Mouse (Mus musculus): ENCODE results near the gene Ttc30a2. TPM values are rescaled to one million over a fixed set of nuclear protein-coding genes. Genes with fewer than 3 reads are reported as not detected.

Gene Ttc30a2
- polyA plus RNA-seq, 1 experiment, result not detected

DNA sequence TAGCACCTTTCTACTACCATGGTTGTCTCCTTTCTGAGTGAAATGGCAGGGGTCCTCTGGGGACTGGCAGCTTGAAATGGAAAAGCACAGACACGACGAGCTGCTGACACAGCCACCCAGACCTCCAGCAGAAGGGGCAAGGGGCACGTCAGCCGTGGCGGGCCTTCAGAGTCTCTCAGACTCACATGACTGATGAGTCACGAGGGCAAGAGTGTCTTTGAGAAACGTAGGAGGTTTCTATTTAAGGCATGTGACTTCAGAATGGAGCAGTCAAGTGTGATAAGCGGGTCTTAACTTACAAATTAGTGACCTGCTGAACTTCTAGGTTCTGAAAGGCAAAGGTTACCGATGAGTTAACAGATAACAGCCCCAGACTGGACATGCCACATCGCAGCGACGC, 19.8 kb upstream of the Ttc30a2 start:
- Histone ChIP-seq H3K4me1 (ENCODE audit: control insufficient read depth, insufficient read depth, low read length) (peaks cover 17% of the 10 kb centered on the region), H3K4me3 (ENCODE audit: insufficient read depth, low read length) (no peak overlapping the region), H3K27ac (ENCODE audit: insufficient read depth, low read depth, low read length) (peak overlapping the region; percentile 36)
- TF ChIP-seq CTCF (IDR thresholded peaks at IDR 0.05; ENCODE audit: low read depth, low read length) (no peak), POLR2A (IDR thresholded peaks at IDR 0.05; ENCODE audit: borderline replicate concordance, low read depth, low read length) (no peak)

DNA sequence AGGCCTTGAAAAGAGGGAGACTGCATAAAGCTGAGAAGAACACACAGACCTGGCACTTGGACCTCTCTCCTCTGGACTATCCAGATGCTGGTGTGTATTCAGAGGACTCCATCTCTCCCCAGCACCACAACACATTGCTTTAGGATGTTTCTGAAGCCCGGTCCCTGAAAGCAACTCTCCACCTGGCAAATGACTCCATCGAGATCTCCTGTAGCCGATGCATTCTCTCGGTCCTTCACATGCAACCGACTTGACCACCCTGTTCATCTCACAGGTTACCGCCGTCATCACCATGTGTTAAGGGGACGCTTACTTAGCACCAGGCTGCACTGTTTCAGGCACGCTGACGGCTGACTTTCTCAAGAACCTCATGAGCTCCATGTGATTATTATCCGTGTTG, 16.9 kb upstream of the Ttc30a2 start:
- peaks cover 14% of the 10 kb centered on the region for H3K4me1 ChIP-seq (ENCODE audit: control insufficient read depth, insufficient read depth, low read length)
- no peak for TF ChIP-seq CTCF (IDR thresholded peaks at IDR 0.05; ENCODE audit: low read depth, low read length)
- no peak for TF ChIP-seq POLR2A (IDR thresholded peaks at IDR 0.05; ENCODE audit: borderline replicate concordance, low read depth, low read length)
- H3K27ac ChIP-seq (ENCODE audit: insufficient read depth, low read depth, low read length), result no peak overlapping the region
- no peak overlapping the region for H3K4me3 ChIP-seq (ENCODE audit: insufficient read depth, low read length)

DNA sequence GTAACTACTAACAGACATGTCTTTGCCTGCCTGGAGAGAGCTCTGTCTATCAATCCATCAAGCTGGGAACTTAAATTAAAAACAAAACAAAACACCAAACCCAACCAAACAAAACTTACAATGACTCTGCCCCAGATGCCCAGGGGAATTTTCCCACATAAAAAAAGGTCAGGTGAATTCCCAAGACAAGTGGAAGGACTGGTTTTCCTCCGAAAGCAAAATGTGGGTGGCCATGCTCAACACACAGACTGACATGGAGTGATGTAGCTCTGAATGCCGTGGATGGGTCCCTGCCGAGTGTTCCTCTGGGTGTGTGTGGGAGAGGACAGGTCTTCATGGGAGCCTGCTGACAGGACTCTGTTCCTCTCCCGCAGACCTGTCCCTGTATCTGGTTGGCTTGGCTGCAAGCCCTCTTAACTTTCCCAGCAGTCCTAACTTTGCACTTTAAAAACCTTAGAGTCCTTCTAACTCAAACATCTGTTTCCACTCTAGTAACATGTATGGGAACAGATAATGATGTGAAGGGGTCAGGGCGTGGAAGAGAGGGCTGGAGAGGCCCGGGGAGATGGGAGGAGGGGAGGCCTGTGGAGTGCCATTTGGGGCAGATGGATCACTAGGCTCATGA, 13.7 kb upstream of the Ttc30a2 start:
- H3K27ac ChIP-seq (ENCODE audit: insufficient read depth, low read depth, low read length), result no peak overlapping the region
- H3K4me1 ChIP-seq (ENCODE audit: control insufficient read depth, insufficient read depth, low read length), result peaks cover 7% of the 10 kb centered on the region
- TF ChIP-seq CTCF (IDR thresholded peaks at IDR 0.05; ENCODE audit: low read depth, low read length), result no peak
- no peak for TF ChIP-seq POLR2A (IDR thresholded peaks at IDR 0.05; ENCODE audit: borderline replicate concordance, low read depth, low read length)
- H3K4me3 ChIP-seq (ENCODE audit: insufficient read depth, low read length), result no peak overlapping the region

DNA sequence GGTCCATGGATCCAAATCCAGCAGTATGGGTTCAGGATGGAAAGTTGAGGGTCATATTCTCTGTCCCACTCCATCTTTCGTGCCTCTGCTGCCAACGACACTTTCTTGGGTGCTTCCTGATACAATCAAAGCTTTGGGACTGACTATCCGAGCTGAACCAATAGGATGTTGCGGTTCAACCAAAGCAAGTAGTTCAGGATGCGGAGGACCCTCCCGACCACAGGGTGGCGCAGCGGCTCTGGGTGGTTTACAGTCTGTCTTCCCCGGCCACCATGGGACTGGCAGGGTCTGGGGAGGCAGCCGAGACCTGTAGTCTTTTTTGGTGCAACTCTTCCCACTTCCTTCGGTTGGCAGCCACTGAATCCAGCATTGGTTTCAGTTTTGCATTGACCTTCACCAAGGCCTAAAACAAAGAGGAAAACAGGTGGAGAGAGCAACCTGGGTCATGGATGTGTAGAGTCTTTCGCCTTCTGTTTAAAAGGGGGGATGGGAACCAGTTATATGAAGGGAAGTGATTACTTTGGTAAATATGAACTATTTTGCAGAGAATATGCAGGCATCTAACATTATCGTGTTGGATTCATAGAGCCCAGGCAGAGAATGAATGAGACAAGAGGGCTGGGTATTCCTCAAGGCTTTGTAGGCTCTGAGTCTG, 13.0 kb upstream of the Ttc30a2 start:
- Histone ChIP-seq H3K4me1 (ENCODE audit: control insufficient read depth, insufficient read depth, low read length) (peaks cover 7% of the 10 kb centered on the region), H3K4me3 (ENCODE audit: insufficient read depth, low read length) (no peak overlapping the region), H3K27ac (ENCODE audit: insufficient read depth, low read depth, low read length) (no peak overlapping the region)
- TF ChIP-seq CTCF (IDR thresholded peaks at IDR 0.05; ENCODE audit: low read depth, low read length), result peak; percentile 59
- TF ChIP-seq POLR2A (IDR thresholded peaks at IDR 0.05; ENCODE audit: borderline replicate concordance, low read depth, low read length), result no peak

DNA sequence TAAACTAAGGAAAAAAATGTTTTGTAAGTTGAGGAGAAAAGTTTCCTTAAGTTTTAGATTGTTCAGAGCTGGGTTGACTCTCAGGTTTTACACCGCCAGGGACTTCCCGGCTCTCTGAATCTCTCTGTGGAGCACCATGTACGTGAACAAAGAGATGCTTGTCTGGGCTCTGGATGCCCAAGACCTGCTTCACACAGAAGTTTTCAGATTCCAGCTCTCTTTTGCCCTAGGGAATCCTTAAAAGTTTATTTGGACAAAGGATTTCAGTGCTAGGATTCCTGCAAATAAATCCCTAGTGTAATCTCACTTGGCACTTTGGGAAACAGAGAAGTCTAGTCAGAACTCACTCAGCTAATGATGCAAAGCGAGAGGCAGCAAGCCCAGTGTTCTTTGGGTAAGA, 11.7 kb upstream of the Ttc30a2 start:
- H3K4me3 ChIP-seq (ENCODE audit: insufficient read depth, low read length), result no peak overlapping the region
- no peak overlapping the region for H3K27ac ChIP-seq (ENCODE audit: insufficient read depth, low read depth, low read length)
- peaks cover 7% of the 10 kb centered on the region for H3K4me1 ChIP-seq (ENCODE audit: control insufficient read depth, insufficient read depth, low read length)
- TF ChIP-seq POLR2A (IDR thresholded peaks at IDR 0.05; ENCODE audit: borderline replicate concordance, low read depth, low read length) (no peak), CTCF (IDR thresholded peaks at IDR 0.05; ENCODE audit: low read depth, low read length) (no peak)

DNA sequence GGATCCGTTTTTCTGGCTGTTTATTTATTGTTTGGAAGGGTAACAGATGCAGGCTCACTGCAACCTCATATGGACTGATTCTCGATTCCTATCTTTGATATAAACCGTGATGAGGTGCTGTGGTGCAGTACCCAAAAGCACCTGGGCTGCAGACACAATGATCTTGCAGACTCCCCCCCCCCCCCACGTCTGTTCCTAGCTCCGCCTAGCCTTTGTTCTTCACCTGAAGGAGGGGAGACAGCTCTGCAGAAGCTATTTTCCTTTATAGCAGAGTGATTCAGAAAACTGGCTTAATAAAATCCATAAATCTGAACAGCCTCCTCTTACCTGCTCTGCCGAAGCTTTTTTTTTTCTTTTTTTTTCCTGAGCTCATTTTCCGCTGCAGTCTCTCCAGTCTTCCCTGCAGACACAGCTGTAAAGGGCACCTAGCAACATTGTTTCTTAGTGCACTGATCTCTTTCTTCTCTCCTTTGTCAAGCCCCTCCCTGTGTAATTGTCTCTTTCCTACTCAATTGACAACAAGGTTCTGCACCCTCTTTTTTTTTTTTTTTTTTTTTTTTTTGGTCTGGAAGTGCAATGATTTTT, 10.9 kb upstream of the Ttc30a2 start:
- H3K27ac ChIP-seq (ENCODE audit: insufficient read depth, low read depth, low read length), result no peak overlapping the region
- no peak overlapping the region for H3K4me3 ChIP-seq (ENCODE audit: insufficient read depth, low read length)
- TF ChIP-seq CTCF (IDR thresholded peaks at IDR 0.05; ENCODE audit: low read depth, low read length), result no peak
- TF ChIP-seq POLR2A (IDR thresholded peaks at IDR 0.05; ENCODE audit: borderline replicate concordance, low read depth, low read length), result no peak
- H3K4me1 ChIP-seq (ENCODE audit: control insufficient read depth, insufficient read depth, low read length), result peaks cover 7% of the 10 kb centered on the region

DNA sequence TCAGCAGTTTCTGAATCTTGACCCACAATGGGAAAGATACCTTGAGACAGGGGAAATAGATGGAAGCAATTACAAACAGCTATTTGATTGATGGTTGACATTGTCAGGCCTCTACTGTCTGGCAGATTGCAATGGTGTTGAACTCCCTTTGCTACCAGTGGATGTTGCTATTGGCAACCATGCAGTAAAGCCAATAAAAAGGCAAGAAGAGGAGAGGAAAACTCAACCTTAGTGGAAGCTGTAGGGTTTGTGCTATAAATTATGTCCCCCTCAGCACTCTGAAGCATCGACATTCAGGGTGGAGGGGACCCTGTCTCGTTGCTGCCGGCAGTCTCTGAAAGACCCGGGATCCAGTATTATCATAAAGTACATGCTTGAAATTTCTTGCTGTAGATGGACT, 10.4 kb upstream of the Ttc30a2 start:
- Histone ChIP-seq H3K27ac (ENCODE audit: insufficient read depth, low read depth, low read length) (no peak overlapping the region), H3K4me3 (ENCODE audit: insufficient read depth, low read length) (no peak overlapping the region), H3K4me1 (ENCODE audit: control insufficient read depth, insufficient read depth, low read length) (peaks cover 7% of the 10 kb centered on the region)
- TF ChIP-seq CTCF (IDR thresholded peaks at IDR 0.05; ENCODE audit: low read depth, low read length), result no peak
- TF ChIP-seq POLR2A (IDR thresholded peaks at IDR 0.05; ENCODE audit: borderline replicate concordance, low read depth, low read length), result no peak

DNA sequence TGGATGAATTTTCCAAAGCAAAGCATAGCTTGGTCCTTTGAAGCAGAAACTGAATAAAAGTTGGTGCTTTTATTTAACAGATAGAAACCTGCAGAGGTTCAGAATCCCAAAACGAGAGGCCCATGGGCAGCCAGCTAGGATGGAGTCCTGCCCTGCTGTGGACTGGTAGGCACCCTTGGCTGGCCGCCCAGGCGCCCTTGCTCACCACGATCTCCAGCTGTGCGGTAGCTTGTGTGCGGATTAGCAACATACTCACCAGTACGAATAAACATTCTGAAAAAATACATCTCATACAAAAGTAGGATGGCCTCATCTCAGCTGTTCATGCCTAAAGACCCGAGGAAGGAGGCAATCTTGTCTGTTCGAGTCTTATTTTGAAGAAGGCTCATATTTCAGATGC, 9.8 kb upstream of the Ttc30a2 start:
- Histone ChIP-seq H3K4me3 (ENCODE audit: insufficient read depth, low read length) (no peak overlapping the region), H3K27ac (ENCODE audit: insufficient read depth, low read depth, low read length) (no peak overlapping the region), H3K4me1 (ENCODE audit: control insufficient read depth, insufficient read depth, low read length) (peaks cover 7% of the 10 kb centered on the region)
- TF ChIP-seq POLR2A (IDR thresholded peaks at IDR 0.05; ENCODE audit: borderline replicate concordance, low read depth, low read length), result no peak
- no peak for TF ChIP-seq CTCF (IDR thresholded peaks at IDR 0.05; ENCODE audit: low read depth, low read length)

DNA sequence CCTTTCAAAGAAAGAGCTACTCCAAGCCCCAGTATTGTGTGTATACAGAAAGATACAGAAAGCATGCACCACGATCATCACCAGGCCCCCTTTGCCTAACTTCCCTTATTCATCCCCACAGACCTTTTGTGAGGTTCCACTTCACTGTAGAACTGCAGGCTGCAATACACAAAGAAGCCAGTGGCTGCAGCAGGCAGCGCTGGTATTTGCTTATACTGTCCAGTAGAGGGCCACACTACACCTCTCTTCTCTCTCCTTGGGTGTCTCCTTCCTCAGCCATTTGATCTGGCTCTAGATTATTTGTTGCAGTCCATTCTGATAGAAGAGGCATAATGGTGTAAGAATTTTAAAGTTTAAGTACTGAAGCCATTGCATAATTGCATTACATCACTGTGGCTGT, 7.2 kb upstream of the Ttc30a2 start:
- H3K4me1 ChIP-seq (ENCODE audit: control insufficient read depth, insufficient read depth, low read length), result peaks cover 7% of the 10 kb centered on the region
- H3K4me3 ChIP-seq (ENCODE audit: insufficient read depth, low read length), result no peak overlapping the region
- H3K27ac ChIP-seq (ENCODE audit: insufficient read depth, low read depth, low read length), result no peak overlapping the region
- TF ChIP-seq CTCF (IDR thresholded peaks at IDR 0.05; ENCODE audit: low read depth, low read length), result peak; percentile 74
- no peak for TF ChIP-seq POLR2A (IDR thresholded peaks at IDR 0.05; ENCODE audit: borderline replicate concordance, low read depth, low read length)

DNA sequence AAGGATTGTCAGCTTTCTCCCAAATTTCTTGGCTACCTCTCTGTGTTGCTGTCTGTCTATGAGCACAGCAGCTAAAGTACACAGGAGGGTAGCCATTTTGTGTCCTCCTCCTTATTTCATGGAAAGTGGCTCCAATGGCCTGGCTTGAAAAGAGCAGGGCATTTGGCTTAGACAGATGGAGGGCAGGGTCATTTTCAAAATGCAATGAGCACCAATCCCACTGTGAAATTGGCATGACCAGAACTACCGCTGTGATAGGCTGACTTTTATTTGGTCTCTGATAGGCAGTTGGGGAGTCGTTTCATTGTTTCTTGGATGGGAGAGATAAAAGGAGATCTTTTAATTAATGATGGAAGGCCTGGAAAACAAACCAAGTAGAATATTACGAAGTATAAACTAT, 5.9 kb upstream of the Ttc30a2 start:
- TF ChIP-seq CTCF (IDR thresholded peaks at IDR 0.05; ENCODE audit: low read depth, low read length), result no peak
- H3K4me3 ChIP-seq (ENCODE audit: insufficient read depth, low read length), result no peak overlapping the region
- H3K27ac ChIP-seq (ENCODE audit: insufficient read depth, low read depth, low read length), result no peak overlapping the region
- peaks cover 10% of the 10 kb centered on the region for H3K4me1 ChIP-seq (ENCODE audit: control insufficient read depth, insufficient read depth, low read length)

Data from bone marrow macrophage, adult 2 months (primary cell).